Mouse (Mus musculus) MEL (cell line): ENCODE measurements around the gene Tdp1.

Source experiments
- GABPA ChIP-seq: IDR thresholded peaks from 2 replicates; pipeline ENCODE4 v1.6.1; 2012; ENCODE audit warnings: low read depth, mild to moderate bottlenecking, inconsistent platforms, low read length, improper control_type of control experiment, moderate library complexity
- POLR2A ChIP-seq, 2 experiments: IDR thresholded peaks; 2 replicates each; pipeline ENCODE4 v1.6.1; 2011 to 2012; ENCODE audit warnings: low read length in 2 of 2, mild to moderate bottlenecking in 2 of 2, control low read depth in 1 of 2, improper control_type of control experiment in 1 of 2, low read depth in 1 of 2, moderate library complexity in 1 of 2; ENCODE audit not compliant: control insufficient read depth in 1 of 2, insufficient read depth in 1 of 2, poor library complexity in 1 of 2
- RAD21 ChIP-seq: IDR thresholded peaks from 2 replicates; pipeline ENCODE4 v1.6.1; 2011; ENCODE audit warnings: mild to moderate bottlenecking, low read depth, low read length, improper control_type of control experiment
- ZNF384 ChIP-seq: IDR thresholded peaks from 2 replicates; pipeline ENCODE4 v1.6.1; 2012; ENCODE audit warnings: low read depth, mild to moderate bottlenecking, inconsistent platforms, low read length, improper control_type of control experiment

DNA sequence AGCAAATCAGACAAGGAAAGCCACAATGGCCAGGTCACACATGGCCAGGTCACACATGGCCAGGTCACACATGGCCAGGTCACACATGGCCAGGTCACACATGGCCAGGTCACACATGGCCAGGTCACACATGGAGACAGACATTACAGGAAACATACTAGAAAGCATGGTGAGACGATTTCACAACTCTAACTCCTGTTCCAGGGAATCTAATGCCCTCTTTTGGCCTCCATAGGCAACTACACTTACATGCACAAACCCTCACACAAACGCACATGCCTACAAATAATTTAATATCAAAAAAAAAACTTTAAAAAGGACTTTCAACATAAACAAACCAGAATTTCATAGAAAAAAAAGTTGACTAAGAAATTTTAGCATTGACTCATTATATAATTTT, 34.3 kb upstream of the Tdp1 start:
- TF ChIP-seq ZNF384 (no peak), RAD21 (peak; percentile 61), GABPA (no peak), POLR2A (IDR thresholded peaks at IDR 0.05; ENCODE audit: control insufficient read depth in 1 of 2, insufficient read depth in 1 of 2, low read depth in 1 of 2, low read length in 2 of 2, poor library complexity in 1 of 2) (no peak)
